Mouse (Mus musculus) kidney, adult 18-20 months (tissue): Measurements from ENCODE around the gene Olfm3.
A peak's percentile ranks its signal among the peaks of the same experiment; 100 is the strongest.

Experiments used
- DNase-seq: peaks from one replicate; pipeline ENCODE4 v3.0.0; 2021

Gene Olfm3

DNA sequence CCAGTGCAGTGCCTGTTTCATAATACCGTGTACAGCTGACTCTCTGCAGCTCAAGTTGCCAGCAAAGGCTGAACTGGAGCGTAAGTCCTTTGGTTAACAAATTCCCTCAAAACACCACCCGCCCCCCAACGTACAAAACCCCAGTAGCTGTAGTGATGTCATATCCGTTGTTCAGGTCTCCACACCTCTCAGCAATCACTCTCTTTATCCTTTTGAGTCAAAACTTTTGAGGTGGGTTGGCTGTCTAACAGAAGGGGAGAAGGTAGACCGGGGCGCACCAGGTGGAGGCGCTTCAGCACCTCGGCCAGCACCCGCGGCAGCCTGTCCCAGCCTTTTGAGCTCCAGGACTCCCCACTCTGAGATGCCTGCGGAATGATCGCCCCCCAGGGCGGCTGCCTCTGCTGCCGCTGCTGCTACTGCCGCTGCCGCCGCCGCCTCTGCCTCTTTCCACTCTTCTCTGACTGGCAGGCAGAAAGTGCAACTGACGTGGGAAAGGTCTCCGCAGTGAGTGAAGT, at the start of gene Olfm3:
TSS of gene Olfm3 (plus strand) at position 155 of the 515 bp plus-strand sequence.
- no peak for DNase-seq

GRCm38 (mm10) chr3:114889764-114890163, 14.1 kb upstream of the Olfm3 start:
- no peak for DNase-seq

GRCm38 (mm10) chr3:114904633-114905423, 950 bp downstream of the Olfm3 start:
- DNase-seq: no peak

GRCm38 (mm10) chr3:114907537-114907936, 3.7 kb downstream of the Olfm3 start:
- no peak for DNase-seq

GRCm38 (mm10) chr3:114908846-114909245, 5.0 kb downstream of the Olfm3 start:
- no peak for DNase-seq

DNA sequence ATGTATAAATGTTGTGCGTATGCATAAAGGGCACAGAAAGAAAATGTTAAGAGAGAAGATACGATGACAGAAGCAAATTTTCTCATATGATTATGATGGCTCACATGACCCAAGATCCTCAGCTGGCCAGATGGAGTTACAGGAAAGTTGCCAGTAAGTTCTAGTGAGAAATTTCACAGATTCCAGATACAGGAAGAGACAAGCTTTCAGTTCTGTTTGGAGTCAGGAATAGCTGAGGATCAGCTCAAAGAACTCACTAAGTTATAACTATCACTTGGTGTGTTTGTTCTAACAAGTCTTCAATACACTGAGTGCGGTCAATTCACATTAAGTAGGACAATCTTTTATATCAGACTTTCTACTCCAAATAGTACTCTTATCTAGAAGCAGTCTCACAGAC, 16.2 kb downstream of the Olfm3 start:
- DNase-seq: no peak

- no peak for DNase-seq
Observed at GRCm38 (mm10) chr3:114929605-114930004, 25.7 kb downstream of the Olfm3 start.

DNA sequence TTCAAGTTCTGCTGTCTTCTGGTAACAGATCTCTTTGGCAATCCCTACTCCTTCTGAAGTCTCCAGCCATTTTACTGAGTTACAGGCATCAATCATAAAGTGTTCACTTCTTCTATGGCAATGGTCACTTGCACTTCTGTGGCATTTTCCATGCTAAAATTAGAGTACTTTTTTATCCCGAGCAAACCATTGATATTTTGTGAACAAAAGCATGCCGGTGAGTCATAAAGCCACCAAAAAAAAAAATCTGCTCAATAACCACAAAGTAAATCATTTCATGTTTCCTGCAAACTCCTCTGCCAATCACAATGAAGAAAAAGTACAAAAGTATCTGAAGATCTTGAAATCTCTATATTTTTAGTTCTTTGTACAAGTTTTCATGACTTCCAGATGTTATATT, 26.5 kb downstream of the Olfm3 start:
- DNase-seq: no peak

GRCm38 (mm10) chr3:114930796-114931195, 26.9 kb downstream of the Olfm3 start:
- DNase-seq: no peak

DNA sequence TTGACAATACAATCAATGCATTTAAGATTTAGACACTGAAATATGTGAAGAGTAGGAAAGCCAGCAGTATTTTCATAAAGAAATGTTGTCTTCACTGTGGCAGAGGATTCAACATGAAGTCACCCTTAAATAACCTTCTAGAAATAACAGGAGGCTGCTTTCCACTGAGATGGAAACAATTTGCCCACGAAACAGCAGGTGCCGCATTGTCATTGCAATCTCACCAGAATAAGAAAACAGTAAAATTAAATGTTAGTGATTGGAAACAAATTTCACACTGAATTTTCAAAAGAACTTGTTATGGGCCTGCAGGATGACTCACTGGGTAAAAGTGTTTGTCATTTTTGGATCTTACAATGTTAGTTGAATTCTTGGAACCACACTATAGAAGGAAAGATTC, 29.0 kb downstream of the Olfm3 start:
- DNase-seq: no peak

DNA sequence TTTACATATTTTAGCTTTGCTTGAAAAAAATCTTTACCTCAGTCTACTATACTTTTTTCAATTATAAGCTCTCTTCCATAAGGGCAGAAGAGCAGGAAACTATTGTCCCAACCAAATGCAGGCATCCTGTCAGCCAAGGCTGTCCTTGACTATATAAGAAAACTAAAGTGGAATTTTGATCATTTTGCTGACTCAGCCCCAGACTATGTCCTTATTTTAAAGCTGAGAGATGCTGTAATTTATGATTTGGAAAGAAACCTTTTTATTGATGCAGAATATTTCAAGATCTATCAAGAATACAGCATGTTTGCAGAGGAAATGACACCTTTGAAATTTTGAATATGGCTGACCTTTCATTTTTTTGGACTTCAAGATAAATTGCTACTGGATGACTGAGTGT, 51.0 kb downstream of the Olfm3 start:
- DNase-seq: no peak

GRCm38 (mm10) chr3:114959311-114959967, 55.6 kb downstream of the Olfm3 start:
- DNase-seq: no peak

GRCm38 (mm10) chr3:114962316-114963083, 58.6 kb downstream of the Olfm3 start:
- DNase-seq: no peak

DNA sequence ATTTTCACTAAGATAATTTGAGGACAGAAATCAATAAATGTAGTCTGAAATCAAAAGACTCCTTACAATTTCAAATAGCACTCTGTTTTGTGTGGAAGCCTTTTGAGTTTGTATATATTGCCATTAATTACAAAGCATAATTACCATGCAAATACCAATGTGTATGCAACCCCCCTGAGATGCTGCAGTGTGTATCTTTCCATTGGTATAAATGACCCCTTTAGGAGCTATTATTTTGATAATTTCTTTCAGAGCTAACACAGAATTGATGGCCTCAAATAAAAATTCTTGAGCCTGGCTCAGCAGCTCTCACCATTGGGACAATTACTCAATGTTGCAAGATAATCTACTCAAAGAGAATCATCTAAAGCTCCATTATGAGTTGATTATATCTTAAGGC, 67.3 kb downstream of the Olfm3 start:
- no peak for DNase-seq

- DNase-seq: no peak
Observed at GRCm38 (mm10) chr3:114972522-114972921, 68.6 kb downstream of the Olfm3 start.

GRCm38 (mm10) chr3:114990828-114991227, 87.0 kb downstream of the Olfm3 start:
- DNase-seq: no peak

DNA sequence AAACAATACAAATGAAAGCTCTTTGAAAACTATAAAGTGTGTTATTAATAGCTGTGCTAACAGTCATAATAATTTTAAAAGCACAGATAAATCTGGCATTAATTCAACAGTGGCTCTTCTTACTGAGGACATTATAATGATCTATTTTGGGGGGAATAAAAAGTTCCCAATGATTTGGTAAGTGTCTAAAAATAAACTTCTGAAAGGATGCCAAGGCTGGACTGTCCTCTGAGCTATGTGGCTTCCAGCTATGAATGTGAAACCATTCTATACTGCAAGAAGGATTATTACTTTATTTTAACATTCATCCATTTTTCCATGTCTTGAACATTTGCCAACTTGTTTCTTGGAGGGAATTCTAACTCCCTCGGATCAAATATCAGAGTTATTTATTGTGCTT, 92.1 kb downstream of the Olfm3 start:
- DNase-seq: no peak

DNA sequence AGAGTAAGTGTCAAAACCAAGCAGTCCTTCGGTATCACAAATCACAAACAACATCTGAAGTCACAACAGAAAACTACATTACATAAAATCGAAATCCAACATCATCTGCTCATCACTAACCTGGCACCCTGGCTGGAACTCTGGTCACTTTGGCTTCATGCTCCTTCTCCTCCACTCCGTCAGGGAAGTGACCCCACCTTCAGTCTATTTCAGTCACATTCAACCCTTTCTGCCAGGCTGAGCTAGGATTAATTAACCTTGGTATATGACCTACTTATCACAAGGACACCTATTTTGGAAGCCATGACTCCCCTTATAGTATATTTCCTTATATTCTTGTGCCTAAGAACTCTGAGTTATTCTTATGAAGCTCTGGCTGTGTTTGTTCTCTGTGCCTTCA, 123.7 kb downstream of the Olfm3 start:
- DNase-seq: no peak

GRCm38 (mm10) chr3:115028046-115028445, 124.2 kb downstream of the Olfm3 start:
- DNase-seq: no peak

DNA sequence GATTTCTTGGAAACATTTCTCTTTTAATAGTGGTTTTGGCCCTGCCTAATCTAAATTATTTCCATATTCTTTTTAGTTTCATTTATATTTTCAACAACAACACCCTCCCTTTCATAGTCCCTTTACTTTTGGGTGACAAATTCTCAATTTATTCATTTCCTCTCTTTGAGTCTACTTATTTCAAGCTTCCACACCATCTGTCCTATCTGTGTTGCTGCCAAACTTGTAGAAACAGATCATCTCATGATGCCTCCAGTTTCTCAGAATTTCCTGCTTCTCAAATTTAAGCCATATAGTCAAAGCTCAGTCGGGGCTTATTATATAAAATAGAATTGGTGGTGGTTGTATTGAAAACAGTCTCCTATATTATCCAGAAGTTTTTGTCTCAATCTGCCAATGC, 124.7 kb downstream of the Olfm3 start:
- DNase-seq: no peak

- DNase-seq: no peak
Observed at GRCm38 (mm10) chr3:115049060-115049459, 145.2 kb downstream of the Olfm3 start.

- no peak for DNase-seq
Observed at GRCm38 (mm10) chr3:115064901-115065300, 161.0 kb downstream of the Olfm3 start.

DNA sequence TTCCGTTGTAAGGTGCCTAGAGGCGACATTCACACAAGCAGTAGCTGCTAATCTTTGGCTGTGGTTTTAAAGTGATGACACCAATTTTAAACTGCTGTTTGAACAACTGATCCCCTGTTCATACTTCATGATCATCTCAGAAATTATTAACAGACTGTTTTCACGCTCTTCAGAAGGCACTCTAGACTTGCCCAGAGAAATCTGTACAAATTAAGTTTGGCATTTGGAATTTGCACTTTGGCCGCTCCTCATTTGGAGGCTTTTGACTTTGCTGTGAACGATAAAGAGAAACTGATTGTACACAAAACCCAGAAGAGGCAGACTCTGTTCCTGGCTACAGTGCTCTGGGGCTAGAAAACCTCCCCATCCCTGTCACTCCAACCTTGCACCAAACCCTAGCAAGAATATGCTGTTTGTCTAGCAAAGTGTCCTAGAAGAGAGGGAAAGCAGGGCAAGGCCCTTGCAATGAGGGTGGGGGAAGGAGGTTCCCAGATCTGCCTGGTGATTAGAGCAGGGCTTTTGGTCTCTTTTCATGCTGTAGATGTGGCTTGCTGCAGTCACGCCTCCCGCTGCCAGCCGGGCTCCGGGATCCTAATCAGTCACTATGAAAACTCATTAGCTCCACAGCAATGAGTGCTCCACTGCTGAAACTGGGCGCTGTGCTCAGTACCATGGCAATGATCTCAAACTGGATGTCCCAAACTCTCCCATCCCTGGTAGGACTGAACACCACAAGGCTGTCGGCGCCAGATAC, 176.7 kb downstream of the Olfm3 start:
- peak; percentile 57 for DNase-seq
